Mouse (Mus musculus) retina, adult 2 months (tissue): Measurements from ENCODE around the gene Foxp1.

Experiments used
- DNase-seq: peaks from one replicate; pipeline ENCODE4 v3.0.0-alpha.2; 2012; ENCODE audit warnings: low read depth, low spot score

Foxp1 gene

DNA sequence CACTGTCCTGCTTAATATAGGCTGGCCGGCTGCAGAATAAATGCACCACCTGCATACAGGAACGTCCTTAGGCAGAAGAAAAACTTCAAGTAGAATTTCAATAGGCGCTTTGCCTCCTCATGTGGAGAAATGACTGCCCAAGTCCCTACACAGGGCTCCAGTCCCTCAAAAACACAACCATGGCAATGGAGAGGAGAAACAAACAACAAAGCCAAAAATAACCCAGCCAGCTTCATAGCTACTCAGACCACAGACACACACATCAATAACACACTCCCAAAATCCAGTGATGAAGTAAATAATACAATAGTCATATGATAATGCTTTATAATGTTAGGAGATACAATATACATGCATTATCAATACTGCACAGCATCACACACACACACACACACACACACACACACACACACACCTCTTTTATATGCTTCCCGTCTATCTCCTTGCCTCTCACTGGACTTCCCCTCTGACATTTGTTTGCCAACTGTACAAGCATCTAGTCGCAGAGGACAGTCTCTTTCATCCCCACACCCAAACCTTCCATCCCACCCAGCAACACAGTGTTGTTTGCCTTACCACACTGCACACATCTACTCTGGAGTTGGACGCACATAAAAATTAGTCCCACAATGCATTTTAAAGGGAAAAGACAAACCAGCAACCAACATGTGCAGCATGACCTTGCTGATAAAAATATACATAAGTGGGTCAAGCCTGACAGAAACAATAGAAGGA lies 162.6 kb downstream of the Foxp1 start:
- no peak for DNase-seq

DNA sequence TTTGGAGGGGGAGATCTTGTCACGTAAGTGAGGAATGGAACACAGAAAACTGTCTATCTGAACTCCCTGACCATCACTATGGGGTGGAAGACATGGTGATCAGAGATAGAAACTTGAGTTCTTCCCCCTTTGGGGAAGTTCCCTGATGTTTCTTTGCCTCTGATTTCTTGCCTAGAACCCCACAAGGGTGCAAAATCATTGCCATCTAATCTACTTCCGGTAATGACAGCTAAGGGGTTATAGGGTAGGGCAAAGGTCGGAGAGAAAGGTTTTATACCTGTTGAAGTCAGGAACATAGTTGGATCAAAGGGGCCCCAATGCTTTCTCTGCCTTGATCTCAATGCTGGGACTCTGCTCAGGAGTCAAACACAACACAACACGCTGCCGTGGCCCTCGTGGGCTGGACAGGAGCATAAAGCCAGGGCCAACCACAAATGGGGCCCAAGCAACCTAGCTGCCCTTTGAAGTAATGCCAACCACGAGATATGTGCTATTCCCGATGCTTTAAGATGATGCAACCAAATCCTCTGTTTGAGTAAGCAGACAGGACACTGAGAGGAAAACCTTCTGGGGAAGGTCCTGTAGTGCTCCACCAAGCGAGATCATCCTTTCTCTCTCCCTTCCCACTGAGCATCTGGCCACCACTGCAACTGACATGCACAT lies 163.4 kb downstream of the Foxp1 start:
- no peak for DNase-seq

DNA sequence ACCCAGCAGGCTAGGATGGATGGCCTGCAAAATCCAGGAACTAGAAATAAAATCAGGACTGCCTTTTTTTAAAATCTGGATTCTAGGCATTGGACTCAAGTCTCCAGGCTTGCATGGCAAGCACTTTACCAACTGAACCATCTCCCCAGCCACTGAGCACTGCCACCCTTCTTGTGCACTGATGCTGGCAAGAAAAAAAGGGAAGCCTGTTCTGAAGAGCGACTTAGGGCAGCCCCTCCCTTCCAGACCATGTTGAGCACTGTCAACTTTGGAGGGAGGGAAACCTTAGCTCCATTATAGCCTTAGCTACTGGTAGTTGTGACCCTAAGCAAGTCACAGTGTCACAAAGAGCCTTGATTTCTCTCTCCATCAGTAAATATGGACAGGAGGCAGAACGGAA lies 164.6 kb downstream of the Foxp1 start:
- DNase-seq = no peak

DNA sequence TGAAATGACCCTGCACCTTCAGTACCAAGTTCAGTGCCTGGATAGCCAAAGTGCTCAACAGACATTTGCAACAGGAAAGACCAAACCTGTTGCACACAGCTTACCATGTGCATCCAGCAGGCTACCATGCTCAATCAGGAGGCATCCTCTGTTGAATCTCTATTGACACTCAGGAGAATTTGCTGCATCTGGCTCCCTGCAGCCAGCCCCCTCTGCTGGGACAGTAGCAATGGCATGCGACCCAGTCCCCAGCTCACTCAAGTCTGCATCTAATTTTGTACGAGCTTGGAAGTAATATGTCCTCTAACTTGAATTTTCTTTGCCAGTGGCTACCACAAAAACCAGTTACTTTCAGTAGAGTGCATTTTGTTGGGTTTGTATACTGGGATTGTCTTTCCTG lies 168.2 kb downstream of the Foxp1 start:
- no peak for DNase-seq

DNA sequence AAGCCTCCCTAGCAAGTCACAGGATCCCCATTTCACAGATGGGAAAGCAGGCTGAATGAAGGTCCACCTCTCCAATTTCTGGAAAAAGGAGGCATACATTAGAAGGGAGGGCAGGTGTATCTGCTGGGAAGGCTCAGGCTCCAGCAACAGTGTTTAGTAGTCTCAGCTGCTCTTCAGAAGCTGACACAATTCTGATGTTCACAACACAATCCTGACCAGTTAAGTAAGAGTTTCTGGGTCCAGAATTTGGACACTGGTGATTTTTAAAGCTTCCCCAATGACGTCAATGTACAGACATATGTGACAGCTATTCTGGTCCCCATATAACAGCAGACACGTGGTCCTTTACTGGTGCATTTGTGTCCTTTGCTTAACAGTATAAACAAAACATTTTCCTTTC lies 169.1 kb downstream of the Foxp1 start:
- no peak for DNase-seq

DNA sequence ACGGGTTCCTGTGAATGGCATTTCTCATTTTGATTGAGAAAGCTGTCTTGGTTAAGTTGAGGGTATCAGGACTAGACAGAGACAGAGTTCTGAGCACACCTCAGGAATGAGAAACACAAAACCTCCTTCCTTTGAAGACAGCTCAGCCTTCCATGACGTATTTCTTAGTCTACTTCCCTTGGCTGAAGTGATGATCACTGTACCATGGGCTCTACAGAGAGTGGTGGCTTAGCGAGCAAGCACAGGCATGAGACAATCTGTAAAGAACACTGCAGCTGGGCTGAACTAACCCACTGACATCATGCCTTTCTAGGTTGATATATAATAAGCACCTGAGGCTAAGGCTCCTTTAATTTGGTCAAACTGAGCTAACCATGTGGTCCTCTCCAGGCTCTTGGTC lies 172.0 kb downstream of the Foxp1 start:
- no peak for DNase-seq

DNA sequence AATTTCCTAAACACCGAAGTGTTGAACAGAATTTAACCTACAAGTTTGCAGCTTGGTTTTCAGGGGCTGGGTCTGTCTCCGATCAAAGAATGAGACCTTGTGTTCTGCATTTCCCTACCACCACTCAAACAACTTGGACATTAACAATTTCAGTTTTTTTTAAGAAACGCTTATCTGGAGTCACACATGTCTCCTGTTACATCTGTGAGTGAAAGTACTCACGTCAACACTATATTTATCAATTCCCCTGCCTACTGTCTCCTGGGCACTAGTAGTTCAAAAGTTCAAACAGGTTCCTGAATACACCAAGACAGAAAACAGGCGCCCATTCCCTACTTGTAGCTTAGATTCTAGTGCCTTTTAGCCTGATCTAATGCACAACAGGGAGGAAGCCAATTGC lies 172.4 kb downstream of the Foxp1 start:
- no peak for DNase-seq

DNA sequence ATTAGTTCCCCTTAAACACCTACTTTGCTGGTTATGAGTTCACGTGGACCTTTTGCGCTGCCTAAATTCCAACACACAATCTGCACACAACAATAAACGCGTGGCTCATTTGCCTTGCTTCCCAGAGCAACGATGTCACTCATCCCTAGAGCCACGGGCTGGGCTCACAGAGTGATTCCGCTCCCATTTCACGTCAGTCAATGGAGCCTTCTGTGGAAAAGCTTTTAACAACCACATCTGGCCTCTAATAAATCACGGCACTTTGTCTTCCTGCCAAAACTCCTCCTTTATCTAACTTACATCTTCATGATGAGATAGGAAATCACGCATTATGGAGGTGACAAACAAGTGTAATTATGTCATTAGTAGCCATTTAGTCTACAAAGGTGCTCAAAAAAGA lies 174.7 kb downstream of the Foxp1 start:
- no peak for DNase-seq

DNA sequence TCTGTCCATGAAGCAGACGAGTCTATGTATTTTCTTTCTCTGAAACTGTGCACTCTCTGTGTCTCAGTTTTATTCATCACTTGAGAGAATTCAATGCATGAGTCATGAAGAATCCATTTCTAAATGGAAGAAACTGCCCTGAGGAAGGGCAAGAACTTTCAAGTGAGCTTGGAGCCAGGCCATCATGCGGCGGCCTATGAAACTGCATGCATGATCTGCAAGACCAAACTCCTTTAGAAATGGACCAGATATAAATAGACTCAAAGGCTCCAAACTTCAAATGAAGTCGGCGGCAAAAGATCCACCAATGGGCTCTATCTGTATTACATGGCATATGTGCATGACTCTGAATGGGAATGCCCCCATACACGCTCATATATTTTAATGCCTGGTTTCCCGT lies 177.6 kb downstream of the Foxp1 start:
- no peak for DNase-seq

DNA sequence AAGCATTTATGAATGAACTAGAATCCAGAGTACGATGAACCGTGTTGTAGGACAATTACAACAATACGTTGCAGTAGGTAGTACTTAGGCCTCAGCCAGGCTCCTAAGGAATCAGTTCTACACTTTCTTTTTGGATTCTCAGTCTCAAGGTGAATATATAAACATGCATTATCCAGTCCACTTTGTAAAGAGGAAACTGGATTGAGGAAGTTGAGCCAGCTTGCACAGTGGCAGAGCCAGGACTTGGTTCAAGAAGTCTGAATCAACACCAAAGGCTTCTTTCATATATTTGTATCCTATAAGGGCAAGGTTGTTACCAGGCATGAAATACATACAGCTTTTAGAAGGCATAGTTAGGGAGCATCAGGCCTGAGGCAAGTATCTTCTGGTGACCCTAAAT lies 178.2 kb downstream of the Foxp1 start:
- DNase-seq = no peak

DNA sequence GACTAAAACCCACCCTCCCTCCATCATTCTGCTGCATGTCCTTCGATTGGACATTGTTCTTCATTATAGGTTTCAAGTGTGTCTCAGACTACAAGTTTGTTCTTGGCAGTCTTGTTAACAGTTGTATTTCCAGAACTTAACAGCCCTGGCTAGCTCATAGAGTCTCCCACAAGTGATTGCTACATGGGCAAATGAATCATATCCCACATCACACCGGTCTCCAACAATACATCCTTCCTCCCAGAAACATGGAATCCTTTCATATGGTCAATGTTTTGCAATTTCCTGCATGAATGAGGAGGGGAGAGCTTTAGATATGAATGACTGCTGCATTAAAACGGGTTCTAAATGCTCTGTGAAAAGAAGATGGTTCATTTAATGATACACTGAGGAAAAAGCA lies 178.7 kb downstream of the Foxp1 start:
- DNase-seq = no peak

DNA sequence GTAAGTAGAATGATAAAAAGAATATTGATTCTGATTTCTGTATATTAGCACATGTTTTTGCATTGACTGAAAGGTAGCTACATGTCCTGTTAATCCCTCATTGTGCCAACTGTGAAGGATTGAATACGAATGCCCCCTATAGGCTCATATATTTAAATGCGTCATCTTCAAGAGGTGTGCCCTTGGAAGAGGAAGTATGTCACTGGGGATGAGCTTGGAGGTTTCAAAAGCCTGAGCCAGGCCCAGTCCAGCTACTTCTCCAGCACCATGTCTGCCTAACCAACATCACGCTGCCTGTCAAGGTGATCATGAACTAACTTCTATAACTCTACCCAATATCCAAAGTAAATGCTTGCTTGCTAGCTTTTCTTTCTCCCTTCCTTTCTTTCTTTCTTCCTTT lies 180.1 kb downstream of the Foxp1 start:
- DNase-seq = no peak

DNA sequence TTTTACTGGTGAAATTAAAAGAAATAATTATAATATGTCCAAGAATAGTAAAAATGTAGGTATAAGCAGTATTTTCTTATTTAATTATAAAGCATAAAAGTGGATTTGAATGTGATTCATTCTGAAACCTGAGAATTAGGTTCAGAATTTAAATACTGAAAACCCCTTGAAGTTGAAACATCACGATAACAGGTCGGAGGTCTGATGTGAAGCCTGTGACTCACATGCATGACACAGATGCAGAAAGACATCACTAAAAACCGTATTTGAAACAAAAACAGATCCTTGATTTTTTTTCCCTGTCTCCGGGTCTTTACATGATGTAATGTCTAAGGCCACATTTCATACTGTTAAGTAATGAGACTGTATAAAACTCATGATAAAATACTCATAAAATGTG lies 181.6 kb downstream of the Foxp1 start:
- no peak for DNase-seq

DNA sequence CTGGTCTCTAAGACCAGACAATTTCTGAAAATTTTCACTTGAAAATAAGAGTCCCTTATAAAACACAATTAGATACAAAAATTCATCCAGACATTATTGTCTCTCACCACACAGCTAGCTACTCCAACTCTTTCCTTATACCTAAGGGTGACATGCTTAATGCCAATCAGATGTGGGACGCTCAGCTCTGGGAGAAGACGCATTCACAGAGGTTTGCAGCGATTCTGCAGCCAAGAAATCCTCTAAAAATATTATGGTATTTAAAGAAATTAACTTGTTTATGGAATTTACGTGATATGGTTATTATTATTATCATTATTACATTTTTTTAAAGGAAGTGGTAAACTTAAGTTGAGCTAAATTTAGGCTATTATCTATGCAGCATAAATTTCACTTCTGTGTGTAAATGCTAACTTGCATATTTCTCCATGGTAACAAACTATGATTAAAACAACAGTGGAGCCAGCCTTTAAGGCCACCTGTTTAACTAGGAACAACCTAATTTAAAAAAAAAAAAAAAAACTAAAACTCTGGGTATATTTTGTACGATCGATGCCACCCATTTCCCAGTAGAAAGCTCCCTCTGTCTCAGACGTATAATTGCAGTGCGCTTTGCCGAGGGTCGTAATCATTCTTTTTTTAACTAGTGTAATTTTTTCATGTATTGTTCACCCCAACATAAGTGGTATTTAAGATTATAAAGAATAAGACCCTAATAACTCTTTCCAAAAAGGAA lies 182.4 kb downstream of the Foxp1 start:
- DNase-seq = no peak

DNA sequence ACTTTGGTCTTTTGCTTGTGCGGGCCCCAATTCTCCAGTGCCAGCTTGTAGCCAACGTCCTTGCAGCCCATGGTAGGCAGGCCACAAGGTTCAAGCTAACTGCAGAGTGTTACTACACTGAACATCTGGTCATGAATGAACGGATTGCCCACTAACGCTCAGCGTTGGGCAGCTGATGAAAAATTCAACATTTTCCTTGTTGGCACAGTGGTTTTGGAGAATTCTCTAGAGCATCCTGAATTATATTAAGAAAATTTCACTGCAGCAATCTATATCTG lies 183.2 kb downstream of the Foxp1 start:
- DNase-seq = no peak

DNA sequence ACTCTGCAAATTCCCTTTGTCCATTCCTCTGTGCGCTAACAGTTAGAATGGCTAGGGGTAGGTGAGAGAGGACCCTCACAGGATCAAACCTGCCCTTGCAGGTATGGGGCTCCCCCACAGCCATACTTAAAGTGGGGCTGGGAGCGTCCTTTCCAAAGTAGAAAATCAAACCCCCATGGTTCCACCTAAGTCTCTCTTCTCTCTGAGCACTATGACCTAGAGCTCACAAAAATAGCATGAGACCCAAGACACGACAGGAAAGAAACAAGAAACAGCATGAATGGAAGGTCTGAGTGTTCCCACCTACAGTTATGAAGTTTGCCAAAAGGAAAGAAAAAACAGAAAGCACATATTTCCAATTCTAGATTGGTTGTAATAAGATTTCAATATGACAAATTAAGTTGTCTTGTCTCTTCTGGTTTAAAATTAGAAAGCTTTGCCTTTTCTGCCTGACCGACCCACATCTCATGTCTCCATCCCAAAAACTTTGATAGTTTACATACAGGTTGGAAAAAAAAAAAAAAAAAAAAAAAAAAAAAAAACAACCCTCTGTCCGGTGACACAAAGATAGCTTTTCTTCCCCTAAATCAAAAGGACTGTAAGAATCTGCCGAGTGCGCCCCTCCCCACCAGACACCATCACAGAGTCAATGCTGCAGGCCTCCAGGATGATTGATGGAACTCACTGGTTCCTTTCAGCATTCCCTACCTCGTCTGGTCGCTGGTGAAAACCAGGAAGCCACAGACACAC lies 183.8 kb downstream of the Foxp1 start:
- no peak for DNase-seq

DNA sequence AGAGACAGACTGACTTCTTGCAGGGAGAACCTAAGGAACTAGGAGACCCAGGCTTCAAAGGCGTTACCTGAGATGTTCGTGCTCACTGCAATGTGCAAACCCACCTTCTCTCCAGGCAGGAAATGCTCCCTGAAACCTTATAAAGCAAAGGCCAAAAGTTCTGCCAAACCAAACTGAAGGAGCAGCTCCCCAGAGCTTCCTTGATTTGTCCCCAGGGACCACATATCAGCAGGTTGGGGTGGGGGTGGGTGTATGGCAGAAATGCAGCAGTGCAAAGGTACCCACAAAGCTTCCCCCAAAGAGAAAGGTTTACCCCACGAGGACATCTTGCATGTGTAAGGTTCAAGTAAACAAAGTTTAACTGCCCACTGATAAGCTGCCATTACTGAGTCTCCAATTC lies 184.3 kb downstream of the Foxp1 start:
- no peak for DNase-seq

DNA sequence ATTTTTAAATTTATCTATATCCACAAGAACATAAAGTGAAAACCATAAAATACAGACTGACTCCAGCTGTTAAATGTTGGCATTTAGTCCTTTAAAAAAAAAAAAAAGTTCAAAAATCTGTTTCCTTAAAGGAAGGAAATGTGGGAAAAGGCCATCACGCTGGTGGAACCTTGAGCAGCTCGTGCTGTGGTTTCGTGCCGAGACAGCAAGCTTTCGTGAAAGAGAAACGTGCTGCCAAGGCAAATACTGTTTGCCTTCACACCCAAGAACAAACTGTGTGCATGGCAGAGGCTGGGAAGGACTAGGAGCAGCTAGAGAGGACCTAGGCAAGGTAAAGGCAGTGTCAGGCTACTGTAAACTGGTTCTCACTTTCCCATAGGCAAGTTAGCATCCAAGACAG lies 184.9 kb downstream of the Foxp1 start:
- DNase-seq = no peak

DNA sequence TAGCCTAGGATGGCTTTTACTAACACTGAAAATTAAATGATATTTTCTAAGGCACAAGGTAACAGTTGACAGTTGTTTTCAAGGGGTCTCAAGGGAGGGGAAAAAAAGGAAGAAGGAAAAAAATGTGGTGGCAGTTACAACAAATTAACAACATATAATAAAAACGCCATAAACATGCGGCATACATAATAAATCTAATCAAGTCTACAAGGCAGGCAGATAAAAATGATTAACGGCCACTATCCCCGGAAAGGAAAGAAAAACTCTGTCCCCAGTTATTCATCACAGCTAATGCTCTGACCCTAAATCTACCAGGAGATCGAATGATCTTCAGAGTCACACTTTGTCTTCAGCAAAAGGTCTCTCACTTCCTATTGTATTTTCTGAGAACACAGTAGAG lies 186.3 kb downstream of the Foxp1 start:
- DNase-seq = no peak

DNA sequence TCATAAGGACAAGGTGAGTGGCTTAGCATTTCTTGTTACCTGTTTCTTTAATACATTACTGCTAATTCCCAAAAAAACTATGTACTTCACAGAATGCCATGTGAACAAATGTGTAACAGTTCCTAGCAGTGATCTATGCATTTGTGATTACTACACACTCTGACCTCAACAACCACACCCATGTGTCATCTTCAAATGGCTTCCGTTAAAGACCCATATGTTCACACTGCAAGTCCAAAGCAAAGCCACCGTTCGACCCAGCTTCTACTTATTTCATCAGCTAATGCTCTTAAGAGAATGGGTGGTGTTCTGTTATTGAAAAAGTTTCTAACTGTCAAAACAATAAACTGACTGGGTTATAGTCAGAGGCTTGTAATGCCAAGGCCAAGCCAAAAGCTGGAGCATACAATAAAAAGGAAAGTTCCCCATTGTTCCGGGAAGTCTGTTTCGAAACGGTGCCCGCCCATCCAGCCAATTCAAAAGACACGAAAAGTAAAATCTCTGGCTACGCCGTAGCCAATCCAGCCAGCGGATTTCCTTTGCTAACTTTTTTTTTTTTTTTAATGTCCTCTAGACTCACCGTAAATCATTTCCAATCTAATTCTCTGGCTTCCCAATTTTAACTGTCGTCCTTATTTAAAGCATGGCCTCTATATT lies 187.2 kb downstream of the Foxp1 start:
- DNase-seq = no peak

DNA sequence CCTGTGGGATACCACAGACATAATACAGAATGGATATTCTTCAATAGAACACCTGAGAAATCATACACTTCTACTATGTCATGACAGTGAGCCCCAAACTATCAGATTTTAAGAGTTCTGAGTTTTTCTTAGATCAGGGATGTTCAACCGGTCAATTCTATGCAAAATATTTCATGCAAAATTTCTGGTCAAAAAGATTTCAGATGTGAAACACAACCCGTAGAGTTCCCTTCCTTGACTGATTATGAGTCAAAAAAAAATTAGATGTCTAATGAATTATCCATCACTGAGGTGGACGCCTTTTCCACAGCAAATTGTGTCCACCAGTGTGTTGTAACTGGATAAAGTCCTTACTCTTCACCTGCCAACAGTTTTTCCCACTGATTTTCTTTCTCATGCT lies 188.3 kb downstream of the Foxp1 start:
- no peak for DNase-seq

DNA sequence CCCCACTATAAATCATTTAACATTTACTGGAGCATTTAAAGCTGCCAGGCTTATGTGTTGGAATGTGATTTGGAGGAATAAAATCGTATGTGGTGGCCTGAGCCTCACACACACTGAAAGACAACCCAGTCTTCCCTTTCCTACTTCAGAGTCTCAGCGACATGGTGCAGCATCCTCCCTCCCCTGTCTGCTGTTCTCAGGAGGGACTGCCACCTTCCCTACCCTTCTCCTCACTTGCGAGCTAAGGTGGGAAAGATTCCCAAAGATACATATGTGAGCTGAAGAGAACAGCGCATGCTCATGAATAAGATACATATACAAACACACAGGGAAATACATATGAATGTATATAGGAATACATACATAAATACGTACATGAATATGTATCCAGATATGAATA lies 189.4 kb downstream of the Foxp1 start:
- no peak for DNase-seq
